In the genomic region with DNA sequence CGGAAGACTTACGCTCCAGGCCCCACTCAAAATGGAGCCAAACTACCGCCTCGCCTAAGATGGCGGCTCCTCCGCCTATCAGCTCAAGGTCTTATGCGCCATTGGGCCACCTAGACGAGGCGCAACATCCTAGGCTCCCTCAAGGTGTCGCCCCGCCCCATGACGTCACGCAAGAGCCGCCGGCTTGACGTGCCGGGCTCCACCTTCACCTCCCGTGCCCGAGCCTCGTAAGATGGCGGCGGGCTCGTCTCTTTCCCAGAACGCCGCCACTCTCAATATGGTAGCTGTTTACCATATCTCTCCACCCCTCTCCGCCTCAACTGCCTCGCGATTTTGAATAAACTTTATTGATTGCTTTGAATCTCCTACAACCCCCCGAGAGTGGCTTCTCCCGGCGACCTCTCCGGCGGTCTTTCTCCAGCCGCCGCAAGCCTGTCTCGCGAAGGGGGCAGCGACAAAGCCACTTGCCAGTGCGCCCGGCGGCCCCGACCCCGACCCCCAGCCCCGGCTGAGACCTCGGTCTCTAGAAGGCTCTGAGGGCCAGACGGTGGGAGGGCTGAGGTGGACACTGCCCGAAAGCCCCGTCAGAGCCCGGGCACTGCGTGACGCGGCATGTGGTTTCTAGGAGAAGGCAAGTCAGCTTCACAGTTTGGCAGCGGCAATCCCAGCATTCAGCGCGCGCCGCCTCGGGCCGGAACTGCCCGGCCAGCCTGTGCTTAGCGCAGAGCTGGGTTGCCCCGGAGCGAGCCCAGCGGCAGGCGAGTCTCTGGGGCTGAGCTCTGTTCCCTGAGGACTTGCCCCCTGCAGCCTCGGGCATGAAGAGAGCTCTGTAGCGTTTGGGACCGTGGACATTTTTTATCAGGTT, we compare ENCODE assay signal across 8 mouse cellular contexts. TPM values are rescaled to one million over a fixed set of nuclear protein-coding genes. Genes with fewer than 3 reads are reported as not detected.
A peak's percentile ranks its signal among the peaks of the same experiment; 100 is the strongest.
DNase-seq lines count a peak whose midpoint lies in the region; ATAC-seq and TF ChIP-seq lines count a peak whose summit lies in the region.

A gene (plus strand): TSS at position 215 of the 865 bp plus-strand sequence.

- no peaks in the 10 kb centered on the region; the same call in 1 of the 2 replicates for H3K9me3 ChIP-seq in forebrain, embryonic 10.5 days
- no peaks in the 10 kb centered on the region for H3K9me3 ChIP-seq in heart, embryonic 15.5 days (replicated peaks)
- no peaks in the 10 kb centered on the region for H3K9me3 ChIP-seq in liver, embryonic 14.5 days (ENCODE audit: control insufficient read depth, low read length)
- no peaks in the 10 kb centered on the region for H3K9me3 ChIP-seq in neural tube, embryonic 11.5 days (ENCODE audit: control insufficient read depth, low read length)
- no peaks in the 10 kb centered on the region for H3K9me3 ChIP-seq in stomach, postnatal 0 days (ENCODE audit: control insufficient read depth, low read length)

- H3K4me1 ChIP-seq in forebrain, embryonic 10.5 days = peaks cover 8% of the 10 kb centered on the region
- H3K4me1 ChIP-seq in heart, embryonic 15.5 days (replicated peaks) = no peaks in the 10 kb centered on the region
- peaks cover 0 to 19% of the 10 kb centered on the region in 2 experiments; a peak in 3 of 4 replicates for H3K4me1 ChIP-seq in liver, embryonic 14.5 days (replicated peaks; ENCODE audit: control insufficient read depth in 2 of 2, insufficient read depth in 2 of 2, low read length in 1 of 2)
- no peaks in the 10 kb centered on the region for H3K4me1 ChIP-seq in neural tube, embryonic 11.5 days (ENCODE audit: control insufficient read depth, insufficient read depth, low read length)
- H3K4me1 ChIP-seq in stomach, postnatal 0 days (replicated peaks; ENCODE audit: control insufficient read depth, insufficient read depth) = no peaks in the 10 kb centered on the region

- H3K27me3 ChIP-seq in forebrain, embryonic 10.5 days (ENCODE audit: poor library complexity, severe bottlenecking) = peaks cover 30% of the 10 kb centered on the region
- H3K27me3 ChIP-seq in heart, embryonic 15.5 days = no peaks in the 10 kb centered on the region
- H3K27me3 ChIP-seq in liver, embryonic 14.5 days (ENCODE audit: control insufficient read depth, insufficient read depth, low read length) = no peaks in the 10 kb centered on the region
- H3K27me3 ChIP-seq in neural tube, embryonic 11.5 days (ENCODE audit: control insufficient read depth, insufficient read depth, low read length) = no peaks in the 10 kb centered on the region
- H3K27me3 ChIP-seq in stomach, postnatal 0 days (ENCODE audit: control insufficient read depth, insufficient read depth, low read length) = no peaks in the 10 kb centered on the region

- H3K36me3 ChIP-seq in forebrain, embryonic 10.5 days (replicated peaks) = peaks cover 7% of the 10 kb centered on the region; the same call in 1 of the 2 replicates
- H3K36me3 ChIP-seq in heart, embryonic 15.5 days = no peaks in the 10 kb centered on the region
- no peaks in the 10 kb centered on the region for H3K36me3 ChIP-seq in liver, embryonic 14.5 days (replicated peaks; ENCODE audit: control insufficient read depth, insufficient read depth, low read depth)
- H3K36me3 ChIP-seq in neural tube, embryonic 11.5 days (ENCODE audit: control insufficient read depth, insufficient read depth, low read length) = no peaks in the 10 kb centered on the region
- H3K36me3 ChIP-seq in stomach, postnatal 0 days (ENCODE audit: control insufficient read depth, insufficient read depth, low read length) = no peaks in the 10 kb centered on the region

- H3K4me2 ChIP-seq in heart, embryonic 15.5 days = peak within 1 kb of the TSS; percentile 67
- peak within 1 kb of the TSS; percentile 93 for H3K4me2 ChIP-seq in liver, embryonic 14.5 days (ENCODE audit: low read depth)
- H3K4me2 ChIP-seq in neural tube, embryonic 11.5 days (ENCODE audit: low read depth) = peak within 1 kb of the TSS; percentile 58
- H3K4me2 ChIP-seq in stomach, postnatal 0 days (replicated peaks; ENCODE audit: low read depth) = peak within 1 kb of the TSS; percentile 58

- WGBS in forebrain, embryonic 10.5 days = 17% methylated on average over 68 of the region's 68 CpGs
- 13% methylated on average over 66 of the region's 68 CpGs for WGBS in heart, embryonic 15.5 days
- 12% methylated on average over 68 of the region's 68 CpGs for WGBS in liver, embryonic 14.5 days (ENCODE audit: insufficient replicate concordance)
- 20% methylated on average over 68 of the region's 68 CpGs for WGBS in neural tube, embryonic 11.5 days
- WGBS in stomach, postnatal 0 days = 11% methylated on average over 60 of the region's 68 CpGs

- peak within 1 kb of the TSS; percentile 83 for H3K9ac ChIP-seq in heart, embryonic 15.5 days
- H3K9ac ChIP-seq in liver, embryonic 14.5 days (replicated peaks) = peak within 1 kb of the TSS; percentile 82
- peak within 1 kb of the TSS; percentile 67 for H3K9ac ChIP-seq in neural tube, embryonic 11.5 days (ENCODE audit: low read length)
- peak within 1 kb of the TSS; percentile 78 for H3K9ac ChIP-seq in stomach, postnatal 0 days (ENCODE audit: low read length)

- ATAC-seq in heart, embryonic 15.5 days (replicated peaks; ENCODE audit: insufficient number of reproducible peaks, insufficient read depth, low FRiP score, low read depth) = peak; percentile 97
- ATAC-seq in liver, embryonic 14.5 days (ENCODE audit: insufficient read depth) = peak; percentile 95
- peak; percentile 96 for ATAC-seq in neural tube, embryonic 11.5 days (ENCODE audit: insufficient read depth, low FRiP score, low TSS enrichment)
- peak; percentile 97 for ATAC-seq in stomach, postnatal 0 days (ENCODE audit: low FRiP score, low TSS enrichment)

- H3K4me3 ChIP-seq in forebrain, embryonic 10.5 days = peak within 1 kb of the TSS; percentile 64
- H3K4me3 ChIP-seq in heart, embryonic 15.5 days = peak within 1 kb of the TSS; percentile 69
- peak within 1 kb of the TSS; percentile 64 to 78 for H3K4me3 ChIP-seq in liver, embryonic 14.5 days (ENCODE audit: insufficient read depth in 1 of 2, low read depth in 2 of 2, low read length in 2 of 2)
- peak within 1 kb of the TSS; percentile 50 for H3K4me3 ChIP-seq in neural tube, embryonic 11.5 days (ENCODE audit: low read depth, low read length)
- peak within 1 kb of the TSS; percentile 51 for H3K4me3 ChIP-seq in stomach, postnatal 0 days (ENCODE audit: low read depth, low read length)

- peak; percentile 92 to 93 for DNase-seq in CD8-positive naive resting alpha-beta T cell, adult 2 months (ENCODE audit: low read depth in 2 of 2, low spot score in 2 of 2)
- peak; percentile 81 for DNase-seq in c-Kit-positive CD71-negative TER-119-negative erythroid progenitor cells, embryonic 14.5 days (ENCODE audit: low read depth)
- peak; percentile 88 for DNase-seq in forebrain, embryonic 10.5 days (ENCODE audit: extremely low spot score, low spot score)
- DNase-seq in kidney, postnatal 25 days = peak; percentile 97 to 98
- peak; percentile 88 to 91 (median 91) for DNase-seq in liver, embryonic 14.5 days (ENCODE audit: low read depth in 3 of 3, low spot score in 3 of 3)
- DNase-seq in neural tube, embryonic 11.5 days (ENCODE audit: low spot score) = peak; percentile 93
- peak; percentile 95 for DNase-seq in stomach, postnatal 0 days (ENCODE audit: low spot score)

- H3K27ac ChIP-seq in forebrain, embryonic 10.5 days = peak within 1 kb of the TSS; percentile 94
- peak within 1 kb of the TSS; percentile 99 for H3K27ac ChIP-seq in heart, embryonic 15.5 days
- peak within 1 kb of the TSS; percentile 91 for H3K27ac ChIP-seq in liver, embryonic 14.5 days
- H3K27ac ChIP-seq in neural tube, embryonic 11.5 days (ENCODE audit: low read depth, low read length) = peak within 1 kb of the TSS; percentile 96
- peak within 1 kb of the TSS; percentile 98 for H3K27ac ChIP-seq in stomach, postnatal 0 days (replicated peaks)

- TF ChIP-seq CTCF in liver, embryonic 14.5 days (IDR thresholded peaks at IDR 0.05; ENCODE audit: low read depth) = peak; percentile 47
- peak; percentile 50 for TF ChIP-seq CTCF in stomach, postnatal 0 days (IDR thresholded peaks at IDR 0.05; ENCODE audit: low read depth)

- peak; percentile 44; the same call in 1 of the 2 replicates for TF ChIP-seq EP300 in liver, embryonic 14.5 days (IDR thresholded peaks at IDR 0.05; ENCODE audit: low read depth)
- TF ChIP-seq EP300 in stomach, postnatal 0 days (optimal IDR thresholded peaks at IDR 0.05) = peak; percentile 17

RNA-seq across cellular contexts. Expression of the gene that starts here (rescaled TPM):
- 26.1 and 27.4 TPM in 2 replicates for polyA plus RNA-seq in forebrain, embryonic 10.5 days (2016; fragmentation: Nextera tagmentation; extraction: Ambion mirVana)
- 11.8 and 13.7 TPM in 2 replicates for polyA plus RNA-seq in heart, embryonic 15.5 days (2015; fragmentation: Nextera tagmentation; extraction: Ambion mirVana)
- 3.5 and 4.4 TPM in 2 replicates for polyA plus RNA-seq in liver, embryonic 14.5 days (2012; rRNA removed)
- polyA plus RNA-seq in liver, embryonic 14.5 days (2014; fragmentation: Nextera tagmentation; extraction: Ambion mirVana) = 5.0 and 6.5 TPM in 2 replicates
- polyA plus RNA-seq in neural tube, embryonic 11.5 days (2014; fragmentation: Nextera tagmentation; extraction: Ambion mirVana) = 30.0 and 31.6 TPM in 2 replicates
- 6.0 and 6.5 TPM in 2 replicates for polyA plus RNA-seq in stomach, postnatal 0 days (2015; fragmentation: Nextera tagmentation; extraction: Ambion mirVana)

Comparison
In these comparisons a context has a peak if more than half of its experiments do, and no peak if none do; other contexts are left out.
1. Peak in every context shown above with its lines: DNase-seq, ATAC-seq, H3K4me3 ChIP-seq and H3K27ac ChIP-seq.